Mouse (Mus musculus) layer of hippocampus, postnatal 25 days (tissue): ENCODE results near the gene Traf6. TPM values are rescaled to one million over a fixed set of nuclear protein-coding genes. Genes with fewer than 3 reads are reported as not detected.
"Not testable (repeated sequence)": the region's sequence is repeated elsewhere in the genome, so short reads cannot be mapped to it uniquely, and the experiment has no call there.

Experiments
- DNase-seq, 2 experiments: peaks; one replicate each; pipeline ENCODE4 v3.0.0; 2022; ENCODE audit warnings: mixed read lengths in 2 of 2, low spot score in 1 of 2; ENCODE audit errors: extremely low spot score in 1 of 2
- total RNA-seq, 2 experiments: library from RNA; stranded (reverse); gene quantifications; 2 replicates each; pipeline ENCODE4 v1.2.3; 2021

The Traf6 gene
- total RNA-seq, 2 experiments from 2014 or later: 14.0 to 14.7 TPM

DNA sequence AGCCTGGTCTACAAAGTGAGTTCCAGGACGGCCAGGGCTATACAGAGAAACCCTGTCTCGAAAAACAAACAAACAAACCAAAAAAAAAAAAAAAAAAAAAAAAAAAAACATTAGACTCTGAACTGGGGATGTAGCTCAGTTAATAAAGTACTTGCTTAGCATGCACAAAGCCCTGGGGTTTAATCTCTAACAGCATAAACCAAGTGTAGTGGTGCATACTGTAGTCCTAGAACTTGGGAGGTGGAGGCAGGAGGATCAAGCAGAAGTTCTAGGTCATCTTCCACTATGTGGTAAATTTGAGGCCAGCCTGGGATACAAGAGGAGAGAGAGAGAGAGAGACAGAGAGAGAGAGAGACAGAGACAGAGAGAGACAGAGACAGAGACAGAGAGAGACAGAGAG, 67.4 kb downstream of the Traf6 start:
- DNase-seq: not testable (repeated sequence)

- DNase-seq: no peak
Observed at GRCm38 (mm10) chr2:101746537-101746936, 68.3 kb downstream of the Traf6 start.

Other genes starting within 250 kb of the Traf6 start
- not detected for gene Rag2, start 53.7 kb upstream of the Traf6 start, total RNA-seq
- under 1 TPM; 0.16 to 0.22 TPM for gene Rag1, start 28.9 kb upstream of the Traf6 start, total RNA-seq
- gene B230118H07Rik, start 28.9 kb upstream of the Traf6 start, total RNA-seq: 10 to 100 TPM; 30.7 to 33.0 TPM
- gene Prr5l, start 204.6 kb downstream of the Traf6 start, total RNA-seq: 10 to 100 TPM in 1 of 2 experiments, 1 to 10 TPM in 1; 8.8 to 12.1 TPM
- 10 to 100 TPM; 30.2 to 44.4 TPM for gene Commd9, start 207.8 kb downstream of the Traf6 start, total RNA-seq